Mouse (Mus musculus) ZHBTc4 (cell line): Measurements from ENCODE around the gene Zfp451.

Experiments used
- DNase-seq: peaks from one replicate; pipeline ENCODE4 v3.0.0-alpha.2; 2011; ENCODE audit warnings: low read depth, low spot score

The Zfp451 gene

GRCm38 (mm10) chr1:33813868-33814794 is at the start of gene Zfp451:
Zfp451 (minus strand) TSS chr1:33814595.
- DNase-seq, result peak; percentile 95

GRCm38 (mm10) chr1:33846807-33847206 is 32.4 kb upstream of the Zfp451 start:
- DNase-seq, result no peak

GRCm38 (mm10) chr1:33843823-33844222 is 29.4 kb upstream of the Zfp451 start:
- DNase-seq, result no peak

GRCm38 (mm10) chr1:33838952-33839351 is 24.6 kb upstream of the Zfp451 start:
- DNase-seq, result peak; percentile 79

GRCm38 (mm10) chr1:33830586-33830985 is 16.2 kb upstream of the Zfp451 start:
- peak; percentile 38 for DNase-seq

GRCm38 (mm10) chr1:33817931-33818330 is 3.5 kb upstream of the Zfp451 start:
- no peak for DNase-seq

GRCm38 (mm10) chr1:33813495-33813867 is 914 bp downstream of the Zfp451 start:
- peak; percentile 11 for DNase-seq

- DNase-seq, result no peak
These were observed 11.1 kb downstream of the Zfp451 start for GRCm38 (mm10) chr1:33803323-33803722.

- DNase-seq, result no peak
These were observed 14.8 kb downstream of the Zfp451 start for GRCm38 (mm10) chr1:33799620-33800019.

GRCm38 (mm10) chr1:33788493-33788892 is 25.9 kb downstream of the Zfp451 start:
- no peak for DNase-seq

- no peak for DNase-seq
These were observed 26.3 kb downstream of the Zfp451 start for GRCm38 (mm10) chr1:33788072-33788471.

GRCm38 (mm10) chr1:33784561-33784960 is 29.8 kb downstream of the Zfp451 start:
- no peak for DNase-seq

- DNase-seq, result no peak
These were observed 38.2 kb downstream of the Zfp451 start for GRCm38 (mm10) chr1:33776175-33776611.

GRCm38 (mm10) chr1:33772106-33772505 is 42.3 kb downstream of the Zfp451 start:
- DNase-seq, result no peak

- no peak for DNase-seq
These were observed 42.8 kb downstream of the Zfp451 start for GRCm38 (mm10) chr1:33771621-33772020.

GRCm38 (mm10) chr1:33768827-33769226 is 45.6 kb downstream of the Zfp451 start:
- DNase-seq, result no peak

- DNase-seq, result no peak
These were observed 46.2 kb downstream of the Zfp451 start for GRCm38 (mm10) chr1:33768091-33768787.

- no peak for DNase-seq
These were observed 47.6 kb downstream of the Zfp451 start for GRCm38 (mm10) chr1:33766520-33767508.

GRCm38 (mm10) chr1:33765468-33766080 is 48.8 kb downstream of the Zfp451 start:
- DNase-seq, result no peak

GRCm38 (mm10) chr1:33763826-33764225 is 50.6 kb downstream of the Zfp451 start:
- DNase-seq, result no peak

- DNase-seq, result no peak
These were observed 55.9 kb downstream of the Zfp451 start for GRCm38 (mm10) chr1:33758488-33758887.
